Mouse (Mus musculus) MEL (cell line): ENCODE data around the gene Klhdc8b. TPM values are rescaled to one million over a fixed set of nuclear protein-coding genes. Genes with fewer than 3 reads are reported as not detected.

Experiments used
- DNase-seq: peaks from one replicate; pipeline ENCODE4 v3.0.0; 2011; ENCODE audit warnings: low read depth, low spot score
- H3K27ac ChIP-seq: 2 replicates; pipeline ENCODE4 v1.5.1; 2012; ENCODE audit warnings: low read depth, mild to moderate bottlenecking, control low read depth, low read length, moderate library complexity; ENCODE audit not compliant: control insufficient read depth
- H3K27me3 ChIP-seq, 2 experiments: fragments of 150-350 bp in 1 of 2; sonication (generic) in 1 of 2; 2 replicates each; pipeline ENCODE4 v1.6.1; 2012; ENCODE audit warnings: low read length in 2 of 2, mild to moderate bottlenecking in 2 of 2, improper control_type of control experiment in 1 of 2, moderate library complexity in 1 of 2; ENCODE audit not compliant: insufficient read depth in 2 of 2, control insufficient read depth in 1 of 2
- H3K36me3 ChIP-seq, 2 experiments: 2 replicates each; pipeline ENCODE4 v1.6.1; 2012 to 2014; ENCODE audit warnings: low read length in 2 of 2, improper control_type of control experiment in 1 of 2, inconsistent platforms in 1 of 2, mild to moderate bottlenecking in 1 of 2; ENCODE audit not compliant: insufficient read depth in 2 of 2, control insufficient read depth in 1 of 2
- H3K4me1 ChIP-seq, 2 experiments: fragments of 150-350 bp in 1 of 2; sonication (generic) in 1 of 2; 2 replicates each; pipeline ENCODE4 v1.6.1; 2012; ENCODE audit warnings: low read length in 2 of 2, improper control_type of control experiment in 1 of 2, mild to moderate bottlenecking in 1 of 2; ENCODE audit not compliant: insufficient read depth in 2 of 2, control insufficient read depth in 1 of 2
- H3K4me3 ChIP-seq, 2 experiments: fragments of 150-350 bp in 1 of 2; sonication (generic) in 1 of 2; 2 replicates each; pipeline ENCODE4 v1.5.1; 2012; ENCODE audit warnings: low read depth in 2 of 2, low read length in 2 of 2, mild to moderate bottlenecking in 2 of 2, moderate library complexity in 2 of 2, control low read depth in 1 of 2, improper control_type of control experiment in 1 of 2; ENCODE audit not compliant: control insufficient read depth in 1 of 2, insufficient read depth in 1 of 2
- H3K79me2 ChIP-seq: 2 replicates; pipeline ENCODE4 v1.6.1; 2012; ENCODE audit warnings: mild to moderate bottlenecking, low read length, moderate library complexity; ENCODE audit not compliant: control insufficient read depth, poor library complexity, insufficient read depth
- H3K9ac ChIP-seq: 2 replicates; pipeline ENCODE4 v1.6.1; 2012; ENCODE audit warnings: low read depth, mild to moderate bottlenecking, control low read depth, low read length, moderate library complexity; ENCODE audit not compliant: control insufficient read depth, poor library complexity, severe bottlenecking
- H3K9me3 ChIP-seq: fragments of 150-350 bp; sonication (generic); replicated peaks from 2 replicates; pipeline ENCODE4 v1.6.1; 2012; ENCODE audit warnings: mild to moderate bottlenecking, low read length, improper control_type of control experiment, moderate library complexity; ENCODE audit not compliant: insufficient read depth
- CHD1 ChIP-seq: IDR thresholded peaks from 2 replicates; pipeline ENCODE4 v1.6.1; 2012; ENCODE audit warnings: low read depth, mild to moderate bottlenecking, inconsistent platforms, low read length, improper control_type of control experiment
- E2F4 ChIP-seq: IDR thresholded peaks from 2 replicates; pipeline ENCODE4 v1.6.1; 2011; ENCODE audit warnings: low read depth, low read length, improper control_type of control experiment, borderline replicate concordance
- GABPA ChIP-seq: IDR thresholded peaks from 2 replicates; pipeline ENCODE4 v1.6.1; 2012; ENCODE audit warnings: low read depth, mild to moderate bottlenecking, inconsistent platforms, low read length, improper control_type of control experiment, moderate library complexity
- JUND ChIP-seq: IDR thresholded peaks from 2 replicates; pipeline ENCODE4 v1.6.1; 2011; ENCODE audit warnings: low read depth, mild to moderate bottlenecking, improper control_type of control experiment, low read length
- MXI1 ChIP-seq: IDR thresholded peaks from 2 replicates; pipeline ENCODE4 v1.6.1; 2011; ENCODE audit warnings: mild to moderate bottlenecking, low read depth, low read length, improper control_type of control experiment
- MYB ChIP-seq: IDR thresholded peaks from 2 replicates; pipeline ENCODE4 v1.6.1; 2011; ENCODE audit warnings: mild to moderate bottlenecking, low read depth, low read length, improper control_type of control experiment
- NELFE ChIP-seq: IDR thresholded peaks from 2 replicates; pipeline ENCODE4 v1.6.1; 2011; ENCODE audit warnings: low read depth, low read length, improper control_type of control experiment
- NRF1 ChIP-seq: IDR thresholded peaks from 2 replicates; pipeline ENCODE4 v1.6.1; 2014; ENCODE audit warnings: low read depth, mild to moderate bottlenecking, inconsistent platforms, low read length, improper control_type of control experiment, moderate library complexity; ENCODE audit not compliant: poor library complexity, insufficient read depth, severe bottlenecking
- POLR2A ChIP-seq, 2 experiments: IDR thresholded peaks; 2 replicates each; pipeline ENCODE4 v1.6.1; 2011 to 2012; ENCODE audit warnings: low read length in 2 of 2, mild to moderate bottlenecking in 2 of 2, control low read depth in 1 of 2, improper control_type of control experiment in 1 of 2, low read depth in 1 of 2, moderate library complexity in 1 of 2; ENCODE audit not compliant: control insufficient read depth in 1 of 2, insufficient read depth in 1 of 2, poor library complexity in 1 of 2
- RCOR1 ChIP-seq: IDR thresholded peaks from 2 replicates; pipeline ENCODE4 v1.6.1; 2012; ENCODE audit warnings: low read depth, mild to moderate bottlenecking, inconsistent platforms, low read length, improper control_type of control experiment
- SMC3 ChIP-seq: IDR thresholded peaks from 2 replicates; pipeline ENCODE4 v1.6.1; 2011; ENCODE audit warnings: low read depth, low read length, improper control_type of control experiment
- USF1 ChIP-seq: IDR thresholded peaks from 2 replicates; pipeline ENCODE4 v1.6.1; 2014; ENCODE audit warnings: low read depth, mild to moderate bottlenecking, inconsistent platforms, low read length, improper control_type of control experiment, moderate library complexity
- ZC3H11A ChIP-seq: IDR thresholded peaks from 2 replicates; pipeline ENCODE4 v1.6.1; 2012; ENCODE audit warnings: low read depth, mild to moderate bottlenecking, inconsistent platforms, low read length, improper control_type of control experiment
- ZMIZ1 ChIP-seq: IDR thresholded peaks from 2 replicates; pipeline ENCODE4 v1.6.1; 2012; ENCODE audit warnings: low read depth, mild to moderate bottlenecking, inconsistent platforms, low read length, improper control_type of control experiment, moderate library complexity
- ZNF384 ChIP-seq: IDR thresholded peaks from 2 replicates; pipeline ENCODE4 v1.6.1; 2012; ENCODE audit warnings: low read depth, mild to moderate bottlenecking, inconsistent platforms, low read length, improper control_type of control experiment
- polyA plus RNA-seq, 2 experiments: library from polyadenylated mRNA; stranded (reverse) in 1 of 2; unstranded in 1 of 2; fragments of >175 nt in 1 of 2; fragments of >200 nt in 1 of 2; gene quantifications; 2 replicates each; pipeline versions ENCODE4 v1.2.1 to v1.2.4; 2012; ENCODE audit warnings: low replicate concordance in 2 of 2, low read depth in 1 of 2; ENCODE audit not compliant: insufficient read length in 2 of 2, insufficient read depth in 1 of 2, missing spikeins in 1 of 2
- total RNA-seq: library from RNA; depleted of rRNA; stranded (reverse); fragments of 300-350 nt; gene quantifications from 2 replicates; pipeline ENCODE4 v1.2.3, GENCODE M21; 2012

Gene Klhdc8b
- total and polyA plus RNA-seq, 3 experiments, result 57.3 to 77.2 (median 71.9) TPM

DNA sequence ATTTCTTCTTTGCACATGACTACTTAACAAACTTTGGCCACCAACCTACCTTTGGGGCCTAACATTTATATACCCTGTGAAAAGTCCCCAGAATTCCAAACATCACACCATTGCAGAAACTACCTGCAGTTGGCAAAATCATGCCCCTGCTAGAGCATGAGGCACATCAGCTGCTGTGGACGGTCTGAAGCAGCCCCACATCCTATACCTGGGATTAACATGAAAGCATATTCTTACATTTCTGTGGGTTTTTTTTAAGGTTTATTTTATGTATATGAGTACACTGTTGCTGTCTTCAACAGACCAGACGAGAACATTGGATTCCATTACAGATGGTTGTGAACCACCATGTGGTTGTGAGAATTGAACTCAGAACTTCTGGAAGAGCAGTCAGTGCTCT, 4.8 kb upstream of the Klhdc8b start:
- no peak for DNase-seq
- Histone ChIP-seq H3K27ac (no peak overlapping the region), H3K4me1 (peaks cover 0 to 5% of the 10 kb centered on the region in 2 experiments; a peak in 2 of 4 replicates), H3K27me3 (no peaks in the 10 kb centered on the region), H3K36me3 (peaks cover 0 to 5% of the 10 kb centered on the region in 2 experiments; a peak in 2 of 4 replicates), H3K9me3 (no peaks in the 10 kb centered on the region), H3K9ac (no peak overlapping the region), H3K79me2 (peaks cover 8% of the 10 kb centered on the region), H3K4me3 (no peak overlapping the region)
- no peak for TF ChIP-seq JUND
- TF ChIP-seq NELFE, result no peak
- TF ChIP-seq SMC3, result no peak
- TF ChIP-seq GABPA, result no peak
- no peak for TF ChIP-seq NRF1
- TF ChIP-seq, all 39 proteins: peak for 0

DNA sequence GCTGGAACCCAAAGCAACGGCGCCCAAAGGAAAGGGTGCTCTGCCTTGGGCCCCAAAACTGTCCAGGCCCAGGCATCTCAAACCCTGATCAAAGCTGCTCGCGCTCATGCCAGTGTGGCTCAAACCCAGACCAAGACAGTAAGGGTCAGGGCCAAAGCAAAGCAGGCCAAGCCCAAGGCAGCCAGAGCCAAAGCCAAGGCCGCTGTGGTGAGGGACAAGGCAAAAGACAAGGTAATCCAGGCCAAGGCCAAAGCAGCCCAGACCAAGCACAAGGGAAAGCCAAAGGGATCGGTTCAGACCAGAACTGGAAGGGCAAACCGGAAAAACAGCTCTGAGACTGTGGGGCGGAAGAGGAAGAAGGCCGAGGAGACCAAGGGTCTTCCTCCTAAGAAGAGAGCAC, 2.3 kb upstream of the Klhdc8b start:
- Histone ChIP-seq H3K27ac (no peak overlapping the region), H3K9me3 (no peaks in the 10 kb centered on the region), H3K36me3 (peaks cover 0 to 19% of the 10 kb centered on the region in 2 experiments; a peak in 2 of 4 replicates), H3K4me3 (no peak overlapping the region), H3K79me2 (peaks cover 16% of the 10 kb centered on the region), H3K4me1 (peaks cover 8 to 22% of the 10 kb centered on the region in 2 experiments), H3K9ac (no peak overlapping the region), H3K27me3 (no peaks in the 10 kb centered on the region)
- no peak for DNase-seq
- no peak for TF ChIP-seq CHD1
- TF ChIP-seq MXI1, result no peak
- TF ChIP-seq ZMIZ1, result no peak
- TF ChIP-seq MYB, result no peak

DNA sequence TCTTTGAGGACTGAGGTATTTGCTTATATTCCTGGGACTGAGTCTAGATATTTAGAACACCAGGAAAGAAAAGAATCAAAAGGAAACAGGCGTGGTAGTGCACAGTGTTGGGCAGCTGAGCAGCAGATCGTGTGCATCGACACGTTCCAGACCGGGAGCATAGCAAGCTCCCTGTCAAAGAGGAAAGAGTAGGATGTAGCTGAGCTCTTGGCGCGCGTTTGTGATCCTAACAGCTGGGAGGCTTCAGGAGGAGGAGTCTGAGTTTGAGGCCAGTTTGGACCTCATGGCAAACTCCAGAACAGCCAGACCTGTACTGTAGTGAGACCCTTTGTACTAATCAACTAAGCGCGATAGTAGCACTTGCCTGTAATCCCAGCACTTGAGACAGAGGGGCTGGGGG, 811 bp upstream of the Klhdc8b start:
- DNase-seq, result no peak
- Histone ChIP-seq H3K79me2 (peaks cover 16% of the 10 kb centered on the region), H3K27ac (no peak overlapping the region), H3K36me3 (peaks cover 0 to 19% of the 10 kb centered on the region in 2 experiments; a peak in 2 of 4 replicates), H3K4me3 (no peak overlapping the region), H3K9me3 (no peaks in the 10 kb centered on the region), H3K4me1 (peaks cover 8 to 24% of the 10 kb centered on the region in 2 experiments), H3K27me3 (no peaks in the 10 kb centered on the region), H3K9ac (no peak overlapping the region)
- TF ChIP-seq USF1 (no peak), ZNF384 (no peak), SMC3 (no peak), POLR2A (IDR thresholded peaks at IDR 0.05; ENCODE audit: control insufficient read depth in 1 of 2, insufficient read depth in 1 of 2, low read depth in 1 of 2, low read length in 2 of 2, poor library complexity in 1 of 2) (no peak), MXI1 (no peak), RCOR1 (no peak), CHD1 (no peak), GABPA (no peak), ZC3H11A (no peak), E2F4 (no peak)
